Mouse (Mus musculus) brain, embryonic 14.5 days (tissue): Measurements from ENCODE around the gene Prss32.

Experiments used
- CTCF ChIP-seq: fragments of 200-500 bp; IDR thresholded peaks from 2 replicates; pipeline ENCODE4 v1.5.1; 2012; ENCODE audit warnings: inconsistent platforms, mild to moderate bottlenecking, moderate library complexity, borderline replicate concordance; ENCODE audit not compliant: insufficient read depth, insufficient read length; ENCODE audit errors: extremely low read depth
- POLR2A ChIP-seq: fragments of 200-500 bp; IDR thresholded peaks from 2 replicates; pipeline ENCODE4 v1.6.1; 2012; ENCODE audit warnings: mild to moderate bottlenecking, inconsistent platforms, borderline replicate concordance; ENCODE audit not compliant: poor library complexity, insufficient read depth, insufficient read length, severe bottlenecking; ENCODE audit errors: extremely low read depth

DNA sequence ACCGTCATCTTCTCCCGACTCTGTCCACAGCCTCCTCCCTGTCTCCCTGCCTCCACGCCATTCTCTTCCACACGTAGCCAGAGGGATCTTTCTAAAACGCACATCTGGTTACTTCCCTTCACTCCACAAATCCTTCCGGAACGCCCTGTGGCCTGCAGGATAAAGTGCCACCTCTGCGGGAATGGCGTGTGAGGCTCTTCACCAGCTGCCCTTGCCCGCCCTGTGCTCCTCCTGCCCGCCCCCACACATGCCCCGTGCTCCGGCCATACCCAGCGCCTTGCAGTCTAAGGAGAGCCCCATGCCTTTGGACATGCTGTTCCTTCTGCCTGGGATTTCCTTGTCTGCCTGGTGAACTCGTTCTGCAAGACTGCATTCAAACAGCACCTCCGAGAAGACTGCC is 20.6 kb upstream of the Prss32 start:
- TF ChIP-seq CTCF = no peak
- TF ChIP-seq POLR2A = no peak
